Mouse (Mus musculus): ENCODE data around the gene Spats2l. TPM values are rescaled to one million over a fixed set of nuclear protein-coding genes. Genes with fewer than 3 reads are reported as not detected.

Gene Spats2l
- polyA plus RNA-seq, 1 experiment from 2014 or later, result 32.3 TPM

- 48% methylated on average over 5 of the region's 5 CpGs for WGBS
- Histone ChIP-seq H3K4me1 (ENCODE audit: control insufficient read depth, insufficient read depth, low read length) (peaks cover 5% of the 10 kb centered on the region; the same call in 1 of the 2 replicates), H3K9ac (ENCODE audit: low read length) (no peak overlapping the region), H3K4me2 (ENCODE audit: low read depth) (no peak overlapping the region), H3K4me3 (ENCODE audit: low read depth, low read length) (no peak overlapping the region), H3K27ac (ENCODE audit: low read depth, low read length) (no peak overlapping the region), H3K9me3 (ENCODE audit: control insufficient read depth, low read length) (no peaks in the 10 kb centered on the region), H3K36me3 (ENCODE audit: control insufficient read depth, insufficient read depth, low read length) (no peaks in the 10 kb centered on the region), H3K27me3 (ENCODE audit: control insufficient read depth, insufficient read depth, low read length) (no peaks in the 10 kb centered on the region)
- DNase-seq (ENCODE audit: low spot score) (no peak), ATAC-seq (ENCODE audit: insufficient read depth, low FRiP score, low TSS enrichment) (no peak)
These were observed 115.8 kb downstream of the Spats2l start for GRCm38 (mm10) chr1:57889803-57890202.

DNA sequence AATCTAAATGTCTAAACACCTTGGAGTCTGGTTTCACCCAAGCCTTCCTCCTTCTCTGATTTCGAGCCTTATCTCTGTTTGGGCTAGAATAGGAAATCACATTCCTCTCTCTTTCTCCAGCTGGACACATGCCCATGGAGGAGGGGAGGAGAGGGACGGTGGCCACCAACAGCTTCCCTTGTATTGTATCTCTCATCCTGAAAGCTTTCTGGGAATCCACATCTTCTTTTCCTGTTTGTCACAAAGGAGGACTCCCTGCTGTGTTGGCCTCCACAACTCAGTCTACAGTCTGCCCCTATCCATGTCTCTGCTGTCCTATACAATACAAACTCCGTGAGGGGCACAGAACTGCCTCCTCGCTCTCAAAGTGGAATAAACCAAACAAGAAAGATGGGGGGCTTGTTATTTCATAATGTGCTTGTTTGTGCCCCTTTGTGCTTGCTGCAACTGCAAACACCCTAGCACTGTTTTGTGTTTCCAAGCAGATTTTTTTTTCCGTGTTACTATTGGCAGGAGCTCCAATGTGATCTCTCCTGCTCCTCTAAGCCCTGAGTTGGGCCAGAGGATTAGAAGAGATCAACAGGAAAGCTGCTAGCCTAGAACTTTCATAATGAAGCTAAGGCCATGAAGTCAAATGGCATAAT is 116.4 kb downstream of the Spats2l start:
- Histone ChIP-seq H3K27ac (ENCODE audit: low read depth, low read length) (no peak overlapping the region), H3K4me2 (ENCODE audit: low read depth) (no peak overlapping the region), H3K36me3 (ENCODE audit: control insufficient read depth, insufficient read depth, low read length) (no peaks in the 10 kb centered on the region), H3K4me1 (ENCODE audit: control insufficient read depth, insufficient read depth, low read length) (peaks cover 5% of the 10 kb centered on the region; the same call in 1 of the 2 replicates), H3K9me3 (ENCODE audit: control insufficient read depth, low read length) (no peaks in the 10 kb centered on the region), H3K4me3 (ENCODE audit: low read depth, low read length) (no peak overlapping the region), H3K9ac (ENCODE audit: low read length) (no peak overlapping the region), H3K27me3 (ENCODE audit: control insufficient read depth, insufficient read depth, low read length) (no peaks in the 10 kb centered on the region)
- DNase-seq (ENCODE audit: low spot score) (no peak), ATAC-seq (ENCODE audit: insufficient read depth, low FRiP score, low TSS enrichment) (no peak)
- WGBS, result 24% methylated on average over 5 of the region's 5 CpGs

DNA sequence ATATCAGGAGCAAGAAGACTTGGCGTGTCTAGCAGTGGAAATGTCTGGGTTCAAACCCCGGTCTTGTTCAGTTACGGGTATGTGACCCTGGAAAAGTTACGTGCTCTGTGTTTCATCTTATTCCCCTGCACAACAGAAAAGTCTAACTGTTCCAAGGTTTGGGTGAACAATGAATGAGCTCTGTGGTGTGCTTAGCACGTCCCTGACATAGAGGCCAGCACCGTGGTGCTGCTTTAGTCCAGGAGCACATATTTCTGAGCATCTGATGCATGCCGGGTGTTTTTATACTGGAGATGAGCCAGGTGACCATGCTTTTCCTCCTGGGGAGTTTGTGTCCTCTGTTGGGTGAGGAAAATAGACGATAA is 116.9 kb downstream of the Spats2l start:
- Histone ChIP-seq H3K27ac (ENCODE audit: low read depth, low read length) (no peak overlapping the region), H3K27me3 (ENCODE audit: control insufficient read depth, insufficient read depth, low read length) (no peaks in the 10 kb centered on the region), H3K4me3 (ENCODE audit: low read depth, low read length) (no peak overlapping the region), H3K9me3 (ENCODE audit: control insufficient read depth, low read length) (no peaks in the 10 kb centered on the region), H3K4me2 (ENCODE audit: low read depth) (no peak overlapping the region), H3K9ac (ENCODE audit: low read length) (no peak overlapping the region), H3K36me3 (ENCODE audit: control insufficient read depth, insufficient read depth, low read length) (no peaks in the 10 kb centered on the region), H3K4me1 (ENCODE audit: control insufficient read depth, insufficient read depth, low read length) (peaks cover 5% of the 10 kb centered on the region; the same call in 1 of the 2 replicates)
- WGBS, result 85% methylated on average over 8 of the region's 8 CpGs
- DNase-seq (ENCODE audit: low spot score) (no peak), ATAC-seq (ENCODE audit: insufficient read depth, low FRiP score, low TSS enrichment) (no peak)

- H3K9me3 ChIP-seq (ENCODE audit: control insufficient read depth, low read length), result no peaks in the 10 kb centered on the region
- H3K4me3 ChIP-seq (ENCODE audit: low read depth, low read length), result no peak overlapping the region
- no peaks in the 10 kb centered on the region for H3K4me1 ChIP-seq (ENCODE audit: control insufficient read depth, insufficient read depth, low read length)
- 73% methylated on average over 3 of the region's 3 CpGs for WGBS
- H3K27me3 ChIP-seq (ENCODE audit: control insufficient read depth, insufficient read depth, low read length), result no peaks in the 10 kb centered on the region
- H3K9ac ChIP-seq (ENCODE audit: low read length), result no peak overlapping the region
- no peaks in the 10 kb centered on the region for H3K36me3 ChIP-seq (ENCODE audit: control insufficient read depth, insufficient read depth, low read length)
- DNase-seq (ENCODE audit: low spot score) (no peak), ATAC-seq (ENCODE audit: insufficient read depth, low FRiP score, low TSS enrichment) (no peak)
- no peak overlapping the region for H3K4me2 ChIP-seq (ENCODE audit: low read depth)
- H3K27ac ChIP-seq (ENCODE audit: low read depth, low read length), result no peak overlapping the region
These were observed 127.5 kb downstream of the Spats2l start for GRCm38 (mm10) chr1:57901494-57901893.

DNA sequence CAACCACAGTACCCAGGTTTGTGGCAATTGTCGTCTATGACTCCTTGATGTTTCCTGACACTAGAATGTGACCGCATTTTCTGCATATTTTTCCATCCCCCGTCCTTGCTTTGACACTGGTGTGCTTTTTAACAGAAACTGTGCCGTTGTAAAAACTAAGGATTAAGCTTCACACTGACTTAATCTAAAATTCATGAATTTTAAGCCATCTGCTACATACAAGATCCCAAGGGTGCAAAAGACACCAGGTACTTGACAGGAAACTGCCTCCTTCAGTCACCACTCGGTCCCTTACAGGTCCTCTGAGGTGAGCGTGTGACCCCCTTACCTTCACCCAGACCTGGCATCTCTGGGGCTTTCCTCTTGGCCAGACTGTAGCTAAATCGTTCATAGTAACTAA is 129.8 kb downstream of the Spats2l start:
- Histone ChIP-seq H3K9ac (ENCODE audit: low read length) (no peak overlapping the region), H3K27ac (ENCODE audit: low read depth, low read length) (no peak overlapping the region), H3K4me1 (ENCODE audit: control insufficient read depth, insufficient read depth, low read length) (no peaks in the 10 kb centered on the region), H3K4me3 (ENCODE audit: low read depth, low read length) (no peak overlapping the region), H3K27me3 (ENCODE audit: control insufficient read depth, insufficient read depth, low read length) (no peaks in the 10 kb centered on the region), H3K9me3 (ENCODE audit: control insufficient read depth, low read length) (no peaks in the 10 kb centered on the region), H3K4me2 (ENCODE audit: low read depth) (no peak overlapping the region), H3K36me3 (ENCODE audit: control insufficient read depth, insufficient read depth, low read length) (no peaks in the 10 kb centered on the region)
- 84% methylated on average over 7 of the region's 7 CpGs for WGBS
- DNase-seq (ENCODE audit: low spot score), result no peak
- ATAC-seq (ENCODE audit: insufficient read depth, low FRiP score, low TSS enrichment), result no peak

- WGBS, result 80% methylated on average over 3 of the region's 3 CpGs
- ATAC-seq (ENCODE audit: insufficient read depth, low FRiP score, low TSS enrichment), result no peak
- no peaks in the 10 kb centered on the region for H3K4me1 ChIP-seq (ENCODE audit: control insufficient read depth, insufficient read depth, low read length)
- no peak overlapping the region for H3K4me2 ChIP-seq (ENCODE audit: low read depth)
- H3K9ac ChIP-seq (ENCODE audit: low read length), result no peak overlapping the region
- H3K27ac ChIP-seq (ENCODE audit: low read depth, low read length), result no peak overlapping the region
- no peak for DNase-seq (ENCODE audit: low spot score)
- no peaks in the 10 kb centered on the region for H3K27me3 ChIP-seq (ENCODE audit: control insufficient read depth, insufficient read depth, low read length)
- no peak overlapping the region for H3K4me3 ChIP-seq (ENCODE audit: low read depth, low read length)
- no peaks in the 10 kb centered on the region for H3K9me3 ChIP-seq (ENCODE audit: control insufficient read depth, low read length)
- no peaks in the 10 kb centered on the region for H3K36me3 ChIP-seq (ENCODE audit: control insufficient read depth, insufficient read depth, low read length)
These were observed 131.9 kb downstream of the Spats2l start for GRCm38 (mm10) chr1:57905912-57906311.

- Histone ChIP-seq H3K9ac (ENCODE audit: low read length) (no peak overlapping the region), H3K4me1 (ENCODE audit: control insufficient read depth, insufficient read depth, low read length) (no peaks in the 10 kb centered on the region), H3K36me3 (ENCODE audit: control insufficient read depth, insufficient read depth, low read length) (no peaks in the 10 kb centered on the region), H3K27me3 (ENCODE audit: control insufficient read depth, insufficient read depth, low read length) (no peaks in the 10 kb centered on the region), H3K9me3 (ENCODE audit: control insufficient read depth, low read length) (no peaks in the 10 kb centered on the region), H3K27ac (ENCODE audit: low read depth, low read length) (no peak overlapping the region), H3K4me3 (ENCODE audit: low read depth, low read length) (no peak overlapping the region), H3K4me2 (ENCODE audit: low read depth) (no peak overlapping the region)
- ATAC-seq (ENCODE audit: insufficient read depth, low FRiP score, low TSS enrichment), result no peak
- DNase-seq (ENCODE audit: low spot score), result no peak
These were observed 132.3 kb downstream of the Spats2l start for GRCm38 (mm10) chr1:57906312-57906711.

GRCm38 (mm10) chr1:57911561-57911960 is 137.6 kb downstream of the Spats2l start:
- Histone ChIP-seq H3K9ac (ENCODE audit: low read length) (no peak overlapping the region), H3K27ac (ENCODE audit: low read depth, low read length) (no peak overlapping the region), H3K36me3 (ENCODE audit: control insufficient read depth, insufficient read depth, low read length) (no peaks in the 10 kb centered on the region), H3K4me3 (ENCODE audit: low read depth, low read length) (no peak overlapping the region), H3K27me3 (ENCODE audit: control insufficient read depth, insufficient read depth, low read length) (no peaks in the 10 kb centered on the region), H3K4me2 (ENCODE audit: low read depth) (no peak overlapping the region), H3K9me3 (ENCODE audit: control insufficient read depth, low read length) (no peaks in the 10 kb centered on the region), H3K4me1 (ENCODE audit: control insufficient read depth, insufficient read depth, low read length) (no peaks in the 10 kb centered on the region)
- ATAC-seq (ENCODE audit: insufficient read depth, low FRiP score, low TSS enrichment), result no peak
- WGBS, result 68% methylated on average over 6 of the region's 6 CpGs
- no peak for DNase-seq (ENCODE audit: low spot score)

DNA sequence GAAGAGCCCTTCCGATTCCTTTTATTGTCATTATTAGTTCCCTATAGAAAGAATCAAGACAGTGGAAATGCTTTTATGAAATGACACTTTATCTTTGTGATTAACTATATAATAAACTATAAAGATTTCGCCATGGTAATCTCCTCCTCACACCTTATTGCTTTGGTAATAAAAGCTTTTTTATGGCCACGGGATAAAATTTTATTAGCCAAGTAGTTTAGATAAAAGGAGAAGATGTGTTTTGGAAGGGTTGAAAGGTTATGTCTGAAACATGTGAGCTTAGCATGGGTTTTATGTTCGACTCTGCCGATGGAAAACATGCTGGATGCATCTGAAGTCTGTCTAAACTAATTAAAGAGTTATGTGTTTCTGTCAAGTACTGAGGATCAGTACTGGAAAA is 143.4 kb downstream of the Spats2l start:
- 77% methylated on average over 5 of the region's 5 CpGs for WGBS
- Histone ChIP-seq H3K36me3 (ENCODE audit: control insufficient read depth, insufficient read depth, low read length) (no peaks in the 10 kb centered on the region), H3K27me3 (ENCODE audit: control insufficient read depth, insufficient read depth, low read length) (no peaks in the 10 kb centered on the region), H3K9me3 (ENCODE audit: control insufficient read depth, low read length) (no peaks in the 10 kb centered on the region), H3K4me2 (ENCODE audit: low read depth) (no peak overlapping the region), H3K27ac (ENCODE audit: low read depth, low read length) (no peak overlapping the region), H3K4me1 (ENCODE audit: control insufficient read depth, insufficient read depth, low read length) (no peaks in the 10 kb centered on the region), H3K9ac (ENCODE audit: low read length) (no peak overlapping the region), H3K4me3 (ENCODE audit: low read depth, low read length) (no peak overlapping the region)
- no peak for DNase-seq (ENCODE audit: low spot score)
- no peak for ATAC-seq (ENCODE audit: insufficient read depth, low FRiP score, low TSS enrichment)

Data from neural tube, embryonic 11.5 days (tissue).